Mouse (Mus musculus) lung, embryonic 16.5 days (tissue): ENCODE measurements around the gene Olfr1413. TPM values are rescaled to one million over a fixed set of nuclear protein-coding genes. Genes with fewer than 3 reads are reported as not detected.

Source experiments
- ATAC-seq: fragments of 200-750 bp; cut with Nextera tagmentation; 2 replicates; pipeline ENCODE4 v1.8.0; 2017; ENCODE audit warnings: low read depth, mild to moderate bottlenecking, moderate library complexity
- H3K27ac ChIP-seq: fragments of 300-500 bp; sonication (generic); 2 replicates; pipeline ENCODE4 v1.5.1; 2014; ENCODE audit warnings: mild to moderate bottlenecking, control low read depth, low read length
- H3K27me3 ChIP-seq: fragments of 300-500 bp; sonication (generic); 2 replicates; pipeline ENCODE4 v1.6.1; 2014; ENCODE audit warnings: low read depth, low read length, mixed read lengths; ENCODE audit not compliant: control insufficient read depth, insufficient read depth
- H3K36me3 ChIP-seq: fragments of 300-500 bp; sonication (generic); 2 replicates; pipeline ENCODE4 v1.6.1; 2014; ENCODE audit warnings: low read length; ENCODE audit not compliant: control insufficient read depth, insufficient read depth
- H3K4me1 ChIP-seq: fragments of 300-500 bp; sonication (generic); replicated peaks from 2 replicates; pipeline ENCODE4 v1.6.1; 2014; ENCODE audit warnings: low read length, mixed read lengths; ENCODE audit not compliant: control insufficient read depth, insufficient read depth
- H3K4me2 ChIP-seq: fragments of 300-500 bp; sonication (generic); 2 replicates; pipeline ENCODE4 v1.6.1; 2014; ENCODE audit warnings: low read depth, low read length, control low read depth
- H3K4me3 ChIP-seq: fragments of 300-500 bp; sonication (generic); 2 replicates; pipeline ENCODE4 v1.5.1; 2014; ENCODE audit warnings: mild to moderate bottlenecking, low read length, control low read depth
- H3K9ac ChIP-seq: fragments of 300-500 bp; sonication (generic); 2 replicates; pipeline ENCODE4 v1.6.1; 2014; ENCODE audit warnings: low read length, control low read depth
- H3K9me3 ChIP-seq: fragments of 300-500 bp; sonication (generic); 2 replicates; pipeline ENCODE4 v1.6.1; 2016; ENCODE audit warnings: low read length; ENCODE audit not compliant: control insufficient read depth
- WGBS: fragments of 180-500 bp; shearing (Covaris S2); extraction: QIAGEN DNeasy Blood & Tissue Kit; methylation state at CpG from one replicate; pipeline ENCODE4 v1.1.7; 2014; 5-methylcytosine and 5-hydroxymethylcytosine counted together
- polyA plus RNA-seq: library from polyadenylated mRNA; unstranded; fragments of >200 nt; fragmentation: Nextera tagmentation; extraction: Ambion mirVana; gene quantifications from 2 replicates; pipeline ENCODE4 v1.2.1, GENCODE M21; 2015

Olfr1413 gene
- polyA plus RNA-seq, 1 experiment from 2014 or later: not detected

DNA sequence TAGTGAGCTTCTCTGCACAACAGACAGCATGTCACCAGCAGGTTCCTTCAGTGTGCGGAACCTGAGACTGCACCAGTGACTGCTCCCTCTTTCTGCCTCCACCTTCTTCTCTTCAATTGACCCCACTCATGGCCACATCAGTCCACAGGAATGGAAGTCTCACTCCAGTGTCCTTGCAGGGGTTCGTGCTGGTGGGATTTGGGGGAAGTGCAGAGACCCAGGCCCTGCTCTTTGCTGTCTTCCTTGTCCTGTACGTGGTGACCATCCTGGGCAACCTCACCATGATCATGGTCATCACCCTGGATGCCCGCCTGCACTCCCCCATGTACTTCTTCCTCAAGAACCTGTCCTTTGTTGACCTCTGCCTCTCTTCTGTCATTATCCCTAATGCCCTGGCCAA, 36.6 kb downstream of the Olfr1413 start:
- Histone ChIP-seq H3K27me3 (no peaks in the 10 kb centered on the region), H3K9ac (no peak overlapping the region), H3K4me3 (no peak overlapping the region), H3K9me3 (no peaks in the 10 kb centered on the region), H3K4me2 (no peak overlapping the region), H3K4me1 (no peaks in the 10 kb centered on the region), H3K36me3 (no peaks in the 10 kb centered on the region), H3K27ac (no peak overlapping the region)
- no peak for ATAC-seq
- 73% methylated on average over 4 of the region's 4 CpGs for WGBS

DNA sequence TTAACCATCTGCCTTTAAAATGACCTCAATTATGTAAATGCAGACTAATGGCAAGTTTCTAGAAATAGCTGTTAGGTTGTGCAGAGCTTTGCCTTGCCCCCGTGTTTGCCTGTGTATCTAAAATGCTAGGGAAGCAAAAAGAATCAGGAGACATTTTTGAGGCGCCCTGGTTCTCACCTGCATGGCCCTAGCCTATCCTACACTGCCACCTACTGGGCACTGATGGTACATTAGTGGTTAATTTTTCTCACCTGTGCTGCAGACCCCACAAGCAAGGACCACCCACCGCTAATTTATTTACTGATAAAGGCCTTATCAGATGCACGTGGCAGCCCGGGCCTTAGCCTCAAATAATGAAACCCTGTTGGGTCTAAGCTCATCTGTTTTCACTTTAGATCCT, 39.9 kb downstream of the Olfr1413 start:
- Histone ChIP-seq H3K9me3 (no peaks in the 10 kb centered on the region), H3K4me1 (no peaks in the 10 kb centered on the region), H3K27ac (no peak overlapping the region), H3K4me2 (no peak overlapping the region), H3K27me3 (no peaks in the 10 kb centered on the region), H3K9ac (no peak overlapping the region), H3K36me3 (no peaks in the 10 kb centered on the region), H3K4me3 (no peak overlapping the region)
- ATAC-seq: no peak
- WGBS: 3% methylated on average over 5 of the region's 5 CpGs

DNA sequence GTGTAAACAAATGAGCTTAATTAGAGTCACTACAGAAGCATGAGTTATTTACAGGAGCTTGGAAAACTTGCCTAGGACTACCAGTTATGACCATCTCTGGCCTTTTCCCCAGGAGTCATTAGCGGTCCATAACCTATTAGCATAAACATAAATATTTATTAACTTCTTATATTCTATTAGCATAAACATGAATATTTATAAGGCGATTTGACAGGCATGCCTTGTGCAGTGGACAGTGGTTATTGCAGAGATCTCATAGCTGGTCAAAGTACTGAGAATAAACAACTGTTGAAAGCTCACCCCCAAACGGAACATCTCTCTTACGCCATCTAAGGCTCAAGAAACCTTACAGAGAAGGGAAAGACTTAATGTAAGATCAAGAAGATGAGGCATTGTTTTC, 42.1 kb downstream of the Olfr1413 start:
- Histone ChIP-seq H3K27ac (no peak overlapping the region), H3K27me3 (no peaks in the 10 kb centered on the region), H3K4me2 (no peak overlapping the region), H3K9me3 (no peaks in the 10 kb centered on the region), H3K4me1 (no peaks in the 10 kb centered on the region), H3K4me3 (no peak overlapping the region), H3K36me3 (no peaks in the 10 kb centered on the region), H3K9ac (no peak overlapping the region)
- 52% methylated on average over 4 of the region's 4 CpGs for WGBS
- no peak for ATAC-seq

DNA sequence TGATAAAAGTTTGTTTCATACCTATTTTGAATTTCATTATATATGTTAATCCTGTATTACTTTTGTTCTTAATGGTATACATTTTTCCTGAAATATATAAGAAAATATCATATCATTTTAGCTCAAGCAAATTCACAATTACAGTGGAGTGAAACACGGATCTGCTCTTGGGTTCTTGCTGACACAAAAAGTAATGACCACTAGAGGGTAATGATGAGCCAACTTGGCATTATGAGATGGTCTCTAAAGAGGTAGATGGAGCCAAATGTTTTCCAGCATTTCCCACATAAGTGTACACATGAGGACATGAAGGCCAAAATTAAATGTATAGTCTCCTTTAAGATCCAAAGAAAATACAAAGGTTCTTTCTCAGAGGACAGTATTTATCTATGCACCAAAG, 43.4 kb downstream of the Olfr1413 start:
- H3K4me1 ChIP-seq: no peaks in the 10 kb centered on the region
- H3K27me3 ChIP-seq: no peaks in the 10 kb centered on the region; the same call in 1 of the 2 replicates
- 5% methylated on average over 1 of the region's 1 CpGs for WGBS
- H3K36me3 ChIP-seq: no peaks in the 10 kb centered on the region
- no peaks in the 10 kb centered on the region for H3K9me3 ChIP-seq
- no peak overlapping the region for H3K4me3 ChIP-seq
- H3K4me2 ChIP-seq: no peak overlapping the region
- H3K9ac ChIP-seq: no peak overlapping the region
- H3K27ac ChIP-seq: no peak overlapping the region
- ATAC-seq: no peak

DNA sequence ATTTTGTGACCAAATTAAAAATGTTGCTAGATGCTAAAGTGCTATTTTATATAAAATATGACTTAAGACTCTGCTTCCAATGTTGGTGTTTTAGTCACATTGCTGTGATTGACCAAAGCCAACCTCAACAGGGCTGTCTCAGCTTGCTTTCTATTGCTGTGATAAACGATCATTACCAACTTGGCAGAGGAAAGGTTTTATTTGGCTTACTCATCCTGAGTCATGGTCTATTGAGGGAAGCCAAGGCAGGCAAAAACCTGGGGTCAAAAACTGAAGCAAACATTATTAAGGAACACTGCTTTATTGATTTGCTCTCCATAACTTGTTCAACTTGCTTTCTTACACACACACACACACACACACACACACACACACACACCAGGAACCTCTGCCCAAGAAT, 44.9 kb downstream of the Olfr1413 start:
- H3K9me3 ChIP-seq: no peaks in the 10 kb centered on the region
- H3K27ac ChIP-seq: no peak overlapping the region
- ATAC-seq: no peak
- no peak overlapping the region for H3K4me3 ChIP-seq
- WGBS: 67% methylated on average over 1 of the region's 1 CpGs
- no peaks in the 10 kb centered on the region for H3K4me1 ChIP-seq
- no peaks in the 10 kb centered on the region; the same call in 1 of the 2 replicates for H3K27me3 ChIP-seq
- H3K9ac ChIP-seq: no peak overlapping the region
- H3K4me2 ChIP-seq: no peak overlapping the region
- no peaks in the 10 kb centered on the region for H3K36me3 ChIP-seq

DNA sequence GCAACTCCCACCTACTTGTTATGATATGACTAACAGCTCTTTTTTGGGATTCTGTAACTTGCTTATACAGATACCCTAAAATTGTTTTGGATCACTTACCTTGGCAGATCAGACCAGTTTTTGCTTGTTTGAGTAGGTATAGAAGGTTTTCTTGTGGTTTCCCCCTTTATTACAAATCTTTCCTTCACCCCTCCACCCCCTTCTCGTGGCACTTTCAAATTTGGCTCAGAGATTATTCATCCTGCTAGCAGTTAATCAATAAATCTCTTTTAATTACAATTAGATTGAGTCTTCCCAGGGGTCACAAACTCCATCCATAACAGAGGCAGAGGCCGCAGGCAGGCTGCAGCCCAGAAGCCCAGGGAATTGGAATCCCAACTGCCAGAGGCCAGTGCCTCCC, 46.4 kb downstream of the Olfr1413 start, which contains the start of gene Olfr12:
Olfr12 (plus strand) TSS at position 301 of the 400 bp plus-strand sequence.
- no peaks in the 10 kb centered on the region; the same call in 1 of the 2 replicates for H3K27me3 ChIP-seq

DNA sequence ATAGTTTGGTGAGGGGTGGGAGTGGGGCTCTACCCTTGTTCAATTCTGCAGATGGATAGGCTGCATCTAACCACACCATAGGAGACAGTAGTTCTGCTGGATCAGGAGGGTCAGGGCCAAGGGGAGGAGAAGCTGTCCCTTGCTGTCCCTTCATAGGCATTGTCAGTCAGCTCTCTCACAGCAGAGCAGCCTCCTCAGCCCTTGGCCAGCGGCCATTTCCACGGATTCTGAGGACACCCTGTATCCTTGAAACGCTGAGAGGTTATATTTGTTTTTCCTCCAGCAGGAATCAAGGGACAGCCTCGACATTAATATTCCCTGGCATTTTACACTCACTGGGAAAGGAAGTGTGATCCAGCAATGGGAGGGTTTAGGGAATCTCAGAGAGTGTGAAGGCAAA, 47.2 kb downstream of the Olfr1413 start:
- 32% methylated on average over 4 of the region's 4 CpGs for WGBS
- Histone ChIP-seq H3K4me2 (no peak overlapping the region), H3K27ac (no peak overlapping the region), H3K4me1 (no peaks in the 10 kb centered on the region), H3K9ac (no peak overlapping the region), H3K27me3 (no peaks in the 10 kb centered on the region; the same call in 1 of the 2 replicates), H3K4me3 (no peak overlapping the region), H3K9me3 (no peaks in the 10 kb centered on the region), H3K36me3 (no peaks in the 10 kb centered on the region)
- ATAC-seq: no peak

More for the DNA sequence above, 46.4 kb downstream of the Olfr1413 start, which contains the start of gene Olfr12:
- Histone ChIP-seq H3K36me3 (no peaks in the 10 kb centered on the region), H3K9me3 (no peaks in the 10 kb centered on the region), H3K4me1 (no peaks in the 10 kb centered on the region), H3K4me3 (no peak within 1 kb of the TSS), H3K9ac (no peak within 1 kb of the TSS), H3K4me2 (no peak within 1 kb of the TSS), H3K27ac (no peak within 1 kb of the TSS)
- ATAC-seq: no peak
- 58% methylated on average over 2 of the region's 2 CpGs for WGBS

Other genes starting within 250 kb of the Olfr1413 start
- 244 and 267 TPM in 2 replicates for gene Ndufa10, start 97.5 kb upstream of the Olfr1413 start, polyA plus RNA-seq
- not detected in 2 replicates for gene Olfr1416, start 86.2 kb upstream of the Olfr1413 start, polyA plus RNA-seq
- gene Olfr1415, start 75.2 kb upstream of the Olfr1413 start, polyA plus RNA-seq: not detected in 2 replicates
- not detected in 2 replicates for gene Olfr1414, start 52.7 kb upstream of the Olfr1413 start, polyA plus RNA-seq
- not detected in 2 replicates for gene Olfr1412, start 14.5 kb downstream of the Olfr1413 start, polyA plus RNA-seq
- gene Olfr1411, start 23.1 kb downstream of the Olfr1413 start, polyA plus RNA-seq: not detected in 2 replicates
- not detected in 2 replicates for gene Olfr1410, start 34.5 kb downstream of the Olfr1413 start, polyA plus RNA-seq
- gene Olfr12, start 46.5 kb downstream of the Olfr1413 start, polyA plus RNA-seq: not detected in 2 replicates
- gene Cops9, start 70.7 kb downstream of the Olfr1413 start, polyA plus RNA-seq: 386 and 399 TPM in 2 replicates
- gene Otos, start 77.5 kb downstream of the Olfr1413 start, polyA plus RNA-seq: 0.23 TPM in 1 of 2 replicates, not detected in the other